Mouse (Mus musculus): ENCODE measurements around the gene Klhdc1.

DNA sequence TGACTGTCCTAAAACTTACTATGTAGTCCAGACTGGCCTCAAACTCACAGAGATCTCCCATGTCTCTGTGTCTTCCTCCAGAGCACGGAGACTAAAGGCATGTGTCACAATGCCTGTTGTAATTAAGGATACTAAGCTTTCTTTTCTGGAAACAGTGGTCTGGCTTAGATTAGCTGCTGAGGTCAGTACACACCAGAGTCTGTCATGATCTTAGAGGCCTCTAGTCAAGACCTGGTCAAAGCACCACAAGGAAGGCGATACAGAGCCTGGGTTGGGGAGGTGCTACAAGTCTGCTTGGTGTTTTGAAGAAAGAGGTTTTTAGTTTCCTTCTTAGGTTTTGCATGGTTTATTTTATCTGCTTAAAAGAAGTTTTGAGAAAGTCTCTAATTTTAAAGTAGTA is 59.4 kb downstream of the Klhdc1 start:
- TF ChIP-seq CTCF (IDR thresholded peaks at IDR 0.05; ENCODE audit: low read depth) (no peak), EP300 (IDR thresholded peaks at IDR 0.05; ENCODE audit: low read depth) (no peak)

Measured in heart, postnatal 0 days (tissue).